Mouse (Mus musculus) intestine, postnatal 0 days (tissue): Measurements from ENCODE around the gene Ehd2. TPM values are rescaled to one million over a fixed set of nuclear protein-coding genes. Genes with fewer than 3 reads are reported as not detected.
A peak's percentile ranks its signal among the peaks of the same experiment; 100 is the strongest.

ENCODE experiments used
- ATAC-seq: fragments of 200-750 bp; cut with Nextera tagmentation; 2 replicates; pipeline ENCODE4 v1.8.0; 2017; ENCODE audit warnings: mild to moderate bottlenecking, moderate TSS enrichment, moderate library complexity
- H3K27ac ChIP-seq: fragments of 300-500 bp; sonication (generic); 2 replicates; pipeline ENCODE4 v1.5.1; 2014; ENCODE audit warnings: mild to moderate bottlenecking, low read depth, low read length, moderate library complexity
- H3K27me3 ChIP-seq: fragments of 300-500 bp; sonication (generic); replicated peaks from 2 replicates; pipeline ENCODE4 v1.6.1; 2014; ENCODE audit warnings: low read length, mixed read lengths; ENCODE audit not compliant: control insufficient read depth, insufficient read depth
- H3K36me3 ChIP-seq: fragments of 300-500 bp; sonication (generic); 2 replicates; pipeline ENCODE4 v1.6.1; 2014; ENCODE audit warnings: mild to moderate bottlenecking, moderate library complexity; ENCODE audit not compliant: control insufficient read depth, insufficient read depth
- H3K4me1 ChIP-seq: fragments of 300-500 bp; sonication (generic); replicated peaks from 2 replicates; pipeline ENCODE4 v1.6.1; 2014; ENCODE audit warnings: antibody characterized with exemption, low read length, mixed read lengths; ENCODE audit not compliant: control insufficient read depth, insufficient read depth
- H3K4me2 ChIP-seq: fragments of 300-500 bp; sonication (generic); replicated peaks from 2 replicates; pipeline ENCODE4 v1.6.1; 2014; ENCODE audit warnings: low read depth, mild to moderate bottlenecking, moderate library complexity
- H3K4me3 ChIP-seq: fragments of 300-500 bp; sonication (generic); 2 replicates; pipeline ENCODE4 v1.5.1; 2014; ENCODE audit warnings: low read depth, low read length
- H3K9ac ChIP-seq: fragments of 300-500 bp; sonication (generic); 2 replicates; pipeline ENCODE4 v1.6.1; 2014; ENCODE audit warnings: mild to moderate bottlenecking, low read depth, low read length
- H3K9me3 ChIP-seq: fragments of 300-500 bp; sonication (generic); 2 replicates; pipeline ENCODE4 v1.6.1; 2016; ENCODE audit warnings: mixed run types; ENCODE audit not compliant: control insufficient read depth
- CTCF ChIP-seq: sonication (generic); IDR thresholded peaks from 2 replicates; pipeline ENCODE4 v1.5.1; 2016; ENCODE audit warnings: low read depth, mild to moderate bottlenecking, control low read depth, antibody characterized with exemption, moderate library complexity
- WGBS: fragments of 180-500 bp; shearing (Covaris S2); extraction: QIAGEN DNeasy Blood & Tissue Kit; methylation state at CpG from one replicate; pipeline ENCODE4 v1.1.7; 2014; 5-methylcytosine and 5-hydroxymethylcytosine counted together
- polyA plus RNA-seq: library from polyadenylated mRNA; unstranded; fragments of >200 nt; fragmentation: Nextera tagmentation; extraction: Ambion mirVana; gene quantifications from 2 replicates; pipeline ENCODE4 v1.2.1, GENCODE M21; 2015

Ehd2 gene
- polyA plus RNA-seq, 1 experiment from 2014 or later, result 29.3 TPM

GRCm38 (mm10) chr7:16002171-16002570 is 34.8 kb upstream of the Ehd2 start:
- H3K4me2 ChIP-seq, result no peak overlapping the region
- no peaks in the 10 kb centered on the region for H3K27me3 ChIP-seq
- 92% methylated on average over 5 of the region's 5 CpGs for WGBS
- TF ChIP-seq CTCF, result no peak
- H3K36me3 ChIP-seq, result peaks cover 3% of the 10 kb centered on the region; the same call in 1 of the 2 replicates
- H3K4me1 ChIP-seq, result no peaks in the 10 kb centered on the region
- 0 out of 2 replicates have a peak overlapping the region, but pooled peaks have one; percentile 15 for H3K27ac ChIP-seq
- H3K9me3 ChIP-seq, result no peaks in the 10 kb centered on the region
- no peak for ATAC-seq
- H3K4me3 ChIP-seq, result no peak overlapping the region
- H3K9ac ChIP-seq, result no peak overlapping the region

DNA sequence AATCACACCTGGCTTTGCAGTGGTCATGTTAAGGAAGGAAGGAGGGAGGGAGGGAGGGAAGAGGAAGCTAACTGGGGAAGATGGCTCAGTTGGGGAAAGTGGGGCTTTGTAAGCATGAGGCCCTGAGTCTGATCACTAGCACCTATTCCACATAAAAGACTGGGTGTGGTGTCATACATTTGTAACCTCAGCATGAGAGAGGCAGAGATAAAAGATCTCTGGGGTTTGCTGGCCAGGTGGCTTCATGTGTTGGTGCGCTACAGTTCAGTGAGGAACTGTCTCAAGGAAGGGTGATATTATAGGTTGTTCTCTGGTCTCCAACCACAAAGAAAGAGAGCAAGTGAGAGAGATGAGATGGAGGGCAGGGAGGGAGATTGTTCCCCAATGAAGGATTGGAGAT is 34.3 kb upstream of the Ehd2 start:
- TF ChIP-seq CTCF, result no peak

GRCm38 (mm10) chr7:15993789-15994188 is 26.4 kb upstream of the Ehd2 start:
- H3K4me3 ChIP-seq, result no peak overlapping the region
- H3K9ac ChIP-seq, result no peak overlapping the region
- no peak overlapping the region; the same call in 1 of the 2 replicates for H3K4me2 ChIP-seq
- no peaks in the 10 kb centered on the region for H3K27me3 ChIP-seq
- peak overlapping the region; percentile 94 for H3K27ac ChIP-seq
- H3K36me3 ChIP-seq, result peaks cover 33% of the 10 kb centered on the region
- WGBS, result 53% methylated on average over 4 of the region's 4 CpGs
- peaks cover 3% of the 10 kb centered on the region; the same call in 1 of the 2 replicates for H3K4me1 ChIP-seq
- peak; percentile 78 for ATAC-seq
- no peak for TF ChIP-seq CTCF
- no peaks in the 10 kb centered on the region for H3K9me3 ChIP-seq

More for the DNA sequence above, 34.3 kb upstream of the Ehd2 start:
- H3K27ac ChIP-seq, result no peak overlapping the region
- H3K4me1 ChIP-seq, result no peaks in the 10 kb centered on the region
- H3K9ac ChIP-seq, result no peak overlapping the region
- H3K36me3 ChIP-seq, result peaks cover 8% of the 10 kb centered on the region
- H3K4me3 ChIP-seq, result no peak overlapping the region
- no peaks in the 10 kb centered on the region for H3K9me3 ChIP-seq
- H3K4me2 ChIP-seq, result no peak overlapping the region
- WGBS, result 85% methylated on average over 1 of the region's 1 CpGs
- ATAC-seq, result no peak
- H3K27me3 ChIP-seq, result no peaks in the 10 kb centered on the region

GRCm38 (mm10) chr7:15993152-15993551 is 25.8 kb upstream of the Ehd2 start:
- Histone ChIP-seq H3K4me2 (peak overlapping the region; percentile 0; the same call in 1 of the 2 replicates), H3K9me3 (no peaks in the 10 kb centered on the region), H3K9ac (no peak overlapping the region), H3K27ac (peak overlapping the region; percentile 94), H3K36me3 (peaks cover 40% of the 10 kb centered on the region), H3K27me3 (no peaks in the 10 kb centered on the region), H3K4me3 (no peak overlapping the region), H3K4me1 (peaks cover 3% of the 10 kb centered on the region; the same call in 1 of the 2 replicates)
- TF ChIP-seq CTCF, result peak; percentile 23; the same call in 1 of the 2 replicates
- peak; percentile 88 for ATAC-seq
- 24% methylated on average over 3 of the region's 3 CpGs for WGBS

DNA sequence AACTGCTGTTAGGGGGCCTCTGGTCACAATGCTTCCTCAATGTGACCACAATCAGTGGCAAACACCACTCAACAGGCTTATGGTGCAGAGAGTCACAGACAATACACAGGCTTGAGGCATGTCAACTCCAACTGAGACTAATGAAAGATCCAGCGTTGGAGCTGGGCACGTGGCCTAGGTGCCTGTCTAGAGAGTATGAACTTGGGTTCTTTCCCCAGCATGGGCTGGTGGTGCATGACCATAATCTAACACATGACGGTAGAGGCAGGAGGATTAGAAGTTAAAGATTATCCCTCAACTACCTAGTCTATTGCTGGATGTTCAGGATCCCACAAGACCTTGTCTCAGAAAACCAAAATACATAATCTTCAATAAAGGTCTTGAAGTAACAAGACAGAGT is 24.4 kb upstream of the Ehd2 start:
- Histone ChIP-seq H3K4me2 (no peak overlapping the region), H3K9me3 (no peaks in the 10 kb centered on the region), H3K27me3 (no peaks in the 10 kb centered on the region), H3K27ac (no peak overlapping the region), H3K9ac (no peak overlapping the region), H3K4me3 (no peak overlapping the region), H3K36me3 (peaks cover 47% of the 10 kb centered on the region), H3K4me1 (peaks cover 3% of the 10 kb centered on the region; the same call in 1 of the 2 replicates)
- no peak for ATAC-seq
- no peak for TF ChIP-seq CTCF
- 81% methylated on average over 3 of the region's 3 CpGs for WGBS

DNA sequence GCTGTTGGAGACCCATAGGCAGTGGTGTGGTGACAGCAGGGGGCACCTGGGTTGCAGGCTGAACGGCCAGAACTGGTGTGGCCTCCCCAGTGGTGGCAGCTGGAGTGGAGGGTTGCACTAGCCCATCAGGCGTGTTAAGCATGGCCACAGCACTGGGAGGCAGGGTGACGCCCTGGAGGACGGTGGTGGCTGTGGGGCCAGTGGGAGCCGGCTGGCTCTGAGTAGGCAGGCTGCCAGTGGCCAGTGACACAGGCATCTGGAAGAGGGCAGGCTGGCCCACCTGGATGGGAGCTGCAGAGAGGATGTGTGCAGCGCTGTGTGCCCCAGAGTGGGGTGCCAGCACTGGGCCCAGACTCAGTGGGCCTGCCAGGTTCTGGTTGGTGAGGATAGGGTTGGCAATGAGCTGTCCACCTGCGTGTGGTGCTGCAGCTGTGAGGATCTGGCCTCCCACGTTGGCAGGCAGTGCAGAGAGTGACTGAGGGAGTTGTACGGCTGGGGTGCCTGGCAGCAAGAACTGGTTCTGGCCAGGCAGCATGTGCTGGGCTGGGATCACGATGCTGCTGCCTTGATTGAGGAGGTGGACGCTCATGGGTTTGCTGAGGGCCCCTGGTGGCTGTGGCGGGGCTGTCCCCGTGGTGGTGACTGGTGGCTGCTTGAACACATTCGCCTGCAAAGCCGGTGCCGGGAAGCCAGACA is 20.4 kb upstream of the Ehd2 start:
- no peak for ATAC-seq
- H3K4me3 ChIP-seq, result no peak overlapping the region
- no peaks in the 10 kb centered on the region for H3K9me3 ChIP-seq
- H3K27me3 ChIP-seq, result no peaks in the 10 kb centered on the region
- WGBS, result 95% methylated on average over 16 of the region's 16 CpGs
- no peaks in the 10 kb centered on the region for H3K4me1 ChIP-seq
- no peak for TF ChIP-seq CTCF
- peaks cover 39% of the 10 kb centered on the region for H3K36me3 ChIP-seq
- no peak overlapping the region for H3K9ac ChIP-seq
- no peak overlapping the region for H3K27ac ChIP-seq
- H3K4me2 ChIP-seq, result no peak overlapping the region
